Mouse (Mus musculus): ENCODE data around the gene Dnm1. TPM values are rescaled to one million over a fixed set of nuclear protein-coding genes. Genes with fewer than 3 reads are reported as not detected.

Dnm1 gene
- polyA plus RNA-seq, 1 experiment from 2014 or later, result 0.52 TPM

DNA sequence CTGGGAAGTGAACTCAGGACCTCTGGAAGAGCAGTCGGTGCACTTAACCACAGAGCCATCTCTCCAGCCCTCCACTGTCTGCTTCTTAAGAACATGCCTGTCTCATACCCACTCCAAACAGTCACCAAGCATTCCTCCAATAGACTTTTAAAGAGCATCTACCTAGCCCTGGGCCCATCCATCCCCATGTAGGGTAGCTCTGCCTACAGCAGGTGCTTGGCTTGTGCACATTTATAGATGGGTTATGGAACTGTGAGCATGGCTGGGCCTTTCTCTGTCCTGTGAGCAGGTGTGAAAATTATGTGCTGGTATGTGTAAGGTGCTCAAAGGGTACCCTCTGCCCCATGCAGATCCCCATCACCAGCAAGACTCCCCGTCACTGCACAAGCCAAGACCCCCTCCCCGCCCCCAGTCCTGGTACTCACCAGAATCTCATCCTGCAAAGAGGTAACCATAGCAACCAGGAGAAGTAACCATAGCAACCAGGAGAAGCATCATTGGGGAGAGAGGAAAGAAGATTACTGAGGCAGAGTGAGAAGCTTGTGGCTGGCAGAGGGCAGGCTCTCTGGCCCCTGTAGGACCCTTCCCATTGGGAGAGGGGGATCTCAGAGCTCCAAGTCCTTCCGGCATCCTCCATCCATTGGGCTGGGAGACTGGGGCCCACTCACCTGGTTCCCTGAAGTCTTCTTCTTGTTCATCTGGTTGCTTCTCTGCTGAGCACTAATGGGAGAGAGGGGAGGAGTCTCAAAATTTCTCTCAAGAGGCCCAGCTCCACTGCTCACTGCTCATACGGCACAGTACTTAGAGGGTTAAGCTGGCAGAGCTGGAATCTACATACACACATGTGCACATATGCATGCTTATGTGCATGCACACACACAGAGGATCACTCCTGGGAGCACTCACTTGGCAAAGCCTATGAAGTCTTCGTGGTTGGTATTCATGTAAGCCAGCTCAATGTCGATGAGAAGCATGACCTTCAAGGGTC is 30.1 kb downstream of the Dnm1 start:
- no peaks in the 10 kb centered on the region for H3K4me1 ChIP-seq (ENCODE audit: control insufficient read depth, low read depth, low read length)
- no peak overlapping the region for H3K4me2 ChIP-seq (ENCODE audit: low read depth, low read length)
- H3K4me3 ChIP-seq (ENCODE audit: low read depth, low read length), result no peak overlapping the region
- H3K9me3 ChIP-seq (replicated peaks; ENCODE audit: control insufficient read depth, low read length), result no peaks in the 10 kb centered on the region
- ATAC-seq (ENCODE audit: low read depth), result no peak
- no peak overlapping the region for H3K9ac ChIP-seq (ENCODE audit: low read depth, low read length)
- H3K36me3 ChIP-seq (ENCODE audit: control insufficient read depth, insufficient read depth), result no peaks in the 10 kb centered on the region
- H3K27me3 ChIP-seq (ENCODE audit: control insufficient read depth, insufficient read depth, low read depth, low read length), result peaks cover 10% of the 10 kb centered on the region
- 60% methylated on average over 7 of the region's 7 CpGs for WGBS (ENCODE audit: insufficient replicate concordance)
- H3K27ac ChIP-seq (ENCODE audit: low read length), result no peak overlapping the region

DNA sequence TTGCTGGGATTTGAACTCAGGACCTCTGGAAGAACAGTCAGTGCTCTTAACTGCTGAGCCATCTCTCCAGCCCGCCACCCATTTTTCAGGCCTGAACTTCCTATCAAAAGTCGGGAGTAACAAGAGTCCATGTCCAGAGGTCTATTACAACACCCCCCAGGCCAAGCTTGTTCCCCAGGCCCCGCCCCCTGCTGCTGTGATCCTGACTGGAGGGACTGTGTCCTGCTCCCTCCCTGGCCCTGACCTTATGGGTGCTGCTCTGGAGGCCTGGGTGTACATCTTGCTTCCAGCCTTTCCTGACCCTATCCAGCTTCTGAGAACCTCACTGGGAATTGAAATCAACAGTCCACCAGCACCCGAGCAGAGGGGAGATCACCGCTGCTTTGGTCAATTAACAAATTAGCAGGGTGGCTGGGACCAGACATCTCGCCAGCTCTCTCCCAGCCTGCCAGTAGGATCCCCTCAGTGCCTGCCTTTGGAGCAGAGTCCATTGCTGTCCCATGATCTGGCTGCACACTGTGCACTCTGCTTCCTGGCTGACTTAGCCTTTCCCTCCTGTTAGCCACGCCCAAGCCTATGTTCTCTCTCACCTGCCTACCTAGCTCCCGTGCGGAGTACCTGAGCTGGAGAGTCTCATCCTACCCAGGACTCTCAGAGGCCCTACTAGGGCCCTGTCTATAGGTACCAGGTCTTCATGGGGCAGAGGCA is 31.4 kb downstream of the Dnm1 start:
- Histone ChIP-seq H3K4me1 (ENCODE audit: control insufficient read depth, low read depth, low read length) (no peaks in the 10 kb centered on the region), H3K27me3 (ENCODE audit: control insufficient read depth, insufficient read depth, low read depth, low read length) (peaks cover 22% of the 10 kb centered on the region), H3K4me2 (ENCODE audit: low read depth, low read length) (no peak overlapping the region), H3K9me3 (replicated peaks; ENCODE audit: control insufficient read depth, low read length) (no peaks in the 10 kb centered on the region), H3K4me3 (ENCODE audit: low read depth, low read length) (no peak overlapping the region), H3K9ac (ENCODE audit: low read depth, low read length) (no peak overlapping the region), H3K36me3 (ENCODE audit: control insufficient read depth, insufficient read depth) (no peaks in the 10 kb centered on the region), H3K27ac (ENCODE audit: low read length) (no peak overlapping the region)
- ATAC-seq (ENCODE audit: low read depth), result 0 out of 2 replicates have a peak, but pooled peaks have one; percentile 26
- 49% methylated on average over 9 of the region's 9 CpGs for WGBS (ENCODE audit: insufficient replicate concordance)

DNA sequence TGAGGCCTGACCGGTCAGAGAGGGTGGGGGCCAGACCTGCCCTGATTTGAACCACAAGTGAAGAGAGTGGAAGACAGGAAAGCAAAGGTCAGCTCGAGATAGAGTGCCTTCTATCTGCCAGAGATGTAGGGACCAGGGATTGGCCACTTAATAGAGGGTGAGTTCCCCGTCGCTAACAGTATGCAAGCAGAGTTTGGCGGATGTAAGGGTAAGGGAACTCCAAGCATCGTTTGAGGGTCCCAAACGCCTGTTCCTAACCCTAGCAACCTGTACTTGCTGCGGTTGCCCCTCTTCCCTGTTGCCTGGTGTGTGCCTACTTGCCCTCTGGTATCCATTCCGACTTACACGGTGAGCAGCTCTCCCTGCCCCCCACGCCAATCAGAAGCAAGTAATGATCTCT is 32.4 kb downstream of the Dnm1 start:
- Histone ChIP-seq H3K36me3 (ENCODE audit: control insufficient read depth, insufficient read depth) (no peaks in the 10 kb centered on the region), H3K27me3 (ENCODE audit: control insufficient read depth, insufficient read depth, low read depth, low read length) (peaks cover 27% of the 10 kb centered on the region), H3K4me3 (ENCODE audit: low read depth, low read length) (no peak overlapping the region), H3K9me3 (replicated peaks; ENCODE audit: control insufficient read depth, low read length) (no peaks in the 10 kb centered on the region), H3K9ac (ENCODE audit: low read depth, low read length) (no peak overlapping the region), H3K4me2 (ENCODE audit: low read depth, low read length) (no peak overlapping the region), H3K4me1 (ENCODE audit: control insufficient read depth, low read depth, low read length) (no peaks in the 10 kb centered on the region), H3K27ac (ENCODE audit: low read length) (no peak overlapping the region)
- WGBS (ENCODE audit: insufficient replicate concordance), result 51% methylated on average over 11 of the region's 11 CpGs
- no peak for ATAC-seq (ENCODE audit: low read depth)

DNA sequence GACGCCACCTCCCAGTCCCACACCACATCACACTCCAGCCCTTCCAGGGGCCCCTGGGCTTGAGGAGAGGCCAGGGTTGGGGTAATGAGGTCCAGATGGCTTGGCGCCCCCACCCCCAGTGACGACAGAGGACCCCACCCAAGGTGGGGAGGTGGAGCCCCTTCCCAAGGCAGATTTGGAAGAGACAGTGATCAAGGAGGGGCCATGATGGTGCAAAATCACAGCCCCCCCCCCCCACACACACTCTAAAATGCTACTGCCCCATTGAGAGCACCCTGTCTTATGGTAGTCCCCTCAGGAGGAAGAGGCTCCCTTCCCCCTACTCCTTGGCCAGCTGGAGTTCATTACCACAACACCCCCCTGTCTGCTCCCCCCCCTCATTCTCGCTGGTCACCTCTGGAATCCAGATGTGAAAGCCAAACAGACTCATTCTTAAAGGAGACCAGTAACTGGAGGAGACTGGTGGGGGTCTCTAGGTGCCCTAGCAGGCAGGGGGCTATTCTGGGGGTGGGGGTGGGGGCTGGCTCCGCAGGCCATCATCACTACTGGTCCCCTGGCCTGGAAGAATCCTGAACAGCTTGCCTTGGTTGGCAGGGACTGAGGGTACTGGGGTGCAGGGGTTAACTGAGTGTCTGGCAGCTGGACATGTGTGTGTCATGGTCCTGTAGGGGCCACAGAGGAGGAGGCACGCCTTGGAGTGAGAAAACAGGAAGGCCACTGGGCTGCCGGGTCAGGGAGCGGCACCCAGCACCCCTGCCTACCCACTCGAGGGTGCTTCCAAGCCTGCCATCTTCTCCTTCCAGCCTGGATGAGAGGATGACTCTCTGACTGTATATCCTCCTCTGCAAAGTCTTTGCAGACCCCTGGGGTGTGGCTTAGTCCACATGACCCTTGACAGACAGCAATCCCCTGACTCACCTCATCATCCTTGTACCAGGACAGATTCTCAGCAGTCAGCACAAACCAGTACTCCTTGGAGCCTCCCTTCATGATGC is 33.3 kb downstream of the Dnm1 start:
- no peak overlapping the region for H3K27ac ChIP-seq (ENCODE audit: low read length)
- WGBS (ENCODE audit: insufficient replicate concordance), result 27% methylated on average over 9 of the region's 9 CpGs
- no peak overlapping the region for H3K4me3 ChIP-seq (ENCODE audit: low read depth, low read length)
- H3K9me3 ChIP-seq (replicated peaks; ENCODE audit: control insufficient read depth, low read length), result no peaks in the 10 kb centered on the region
- H3K9ac ChIP-seq (ENCODE audit: low read depth, low read length), result no peak overlapping the region
- H3K4me1 ChIP-seq (ENCODE audit: control insufficient read depth, low read depth, low read length), result no peaks in the 10 kb centered on the region
- no peak for ATAC-seq (ENCODE audit: low read depth)
- peaks cover 31% of the 10 kb centered on the region for H3K27me3 ChIP-seq (ENCODE audit: control insufficient read depth, insufficient read depth, low read depth, low read length)
- H3K4me2 ChIP-seq (ENCODE audit: low read depth, low read length), result no peak overlapping the region
- no peaks in the 10 kb centered on the region for H3K36me3 ChIP-seq (ENCODE audit: control insufficient read depth, insufficient read depth)

DNA sequence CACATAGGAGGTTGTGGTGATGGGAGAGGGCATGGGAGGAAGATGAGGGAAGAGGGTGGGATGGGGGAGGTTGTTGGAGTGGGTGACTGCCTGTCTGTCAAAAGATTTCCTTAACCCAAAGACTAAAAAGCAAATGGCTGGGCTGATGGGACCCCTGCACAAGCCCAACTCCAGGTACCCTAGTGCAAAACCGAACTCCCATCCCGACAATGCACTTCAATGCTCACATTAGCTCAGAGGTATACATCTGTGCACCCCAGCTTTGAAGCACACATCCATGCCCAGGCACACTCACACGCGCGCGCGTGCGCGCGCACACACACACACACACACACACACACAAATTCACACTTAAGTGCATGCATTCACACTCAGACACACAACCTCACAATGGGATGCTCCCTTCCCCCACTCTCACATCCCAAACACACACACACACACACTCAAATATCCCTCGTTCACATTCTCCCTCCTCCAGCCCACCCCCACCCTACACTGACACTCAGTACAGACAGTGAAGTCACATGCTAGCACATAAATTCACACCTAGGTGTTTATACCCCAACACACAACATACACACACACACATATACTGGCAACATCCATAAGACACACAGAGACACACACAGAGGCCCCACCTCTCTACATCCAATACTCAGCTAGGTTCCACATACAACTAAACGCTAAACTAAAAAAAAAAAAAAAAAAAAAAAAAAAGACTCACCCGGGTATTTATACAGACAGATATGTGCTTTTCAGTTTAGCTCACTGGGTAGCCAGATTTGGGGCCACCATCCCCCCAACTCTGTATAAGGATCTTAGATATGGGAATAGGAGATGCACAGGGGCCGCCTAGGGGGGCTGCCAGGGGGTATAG is 34.2 kb downstream of the Dnm1 start:
- H3K27ac ChIP-seq (ENCODE audit: low read length), result no peak overlapping the region
- H3K4me1 ChIP-seq (ENCODE audit: control insufficient read depth, low read depth, low read length), result no peaks in the 10 kb centered on the region
- ATAC-seq (ENCODE audit: low read depth), result no peak
- no peak overlapping the region for H3K4me3 ChIP-seq (ENCODE audit: low read depth, low read length)
- no peaks in the 10 kb centered on the region for H3K36me3 ChIP-seq (ENCODE audit: control insufficient read depth, insufficient read depth)
- H3K9me3 ChIP-seq (replicated peaks; ENCODE audit: control insufficient read depth, low read length), result no peaks in the 10 kb centered on the region
- peaks cover 31% of the 10 kb centered on the region for H3K27me3 ChIP-seq (ENCODE audit: control insufficient read depth, insufficient read depth, low read depth, low read length)
- H3K9ac ChIP-seq (ENCODE audit: low read depth, low read length), result 0 out of 2 replicates have a peak overlapping the region, but pooled peaks have one; percentile 15
- WGBS (ENCODE audit: insufficient replicate concordance), result 69% methylated on average over 14 of the region's 14 CpGs
- H3K4me2 ChIP-seq (ENCODE audit: low read depth, low read length), result no peak overlapping the region

DNA sequence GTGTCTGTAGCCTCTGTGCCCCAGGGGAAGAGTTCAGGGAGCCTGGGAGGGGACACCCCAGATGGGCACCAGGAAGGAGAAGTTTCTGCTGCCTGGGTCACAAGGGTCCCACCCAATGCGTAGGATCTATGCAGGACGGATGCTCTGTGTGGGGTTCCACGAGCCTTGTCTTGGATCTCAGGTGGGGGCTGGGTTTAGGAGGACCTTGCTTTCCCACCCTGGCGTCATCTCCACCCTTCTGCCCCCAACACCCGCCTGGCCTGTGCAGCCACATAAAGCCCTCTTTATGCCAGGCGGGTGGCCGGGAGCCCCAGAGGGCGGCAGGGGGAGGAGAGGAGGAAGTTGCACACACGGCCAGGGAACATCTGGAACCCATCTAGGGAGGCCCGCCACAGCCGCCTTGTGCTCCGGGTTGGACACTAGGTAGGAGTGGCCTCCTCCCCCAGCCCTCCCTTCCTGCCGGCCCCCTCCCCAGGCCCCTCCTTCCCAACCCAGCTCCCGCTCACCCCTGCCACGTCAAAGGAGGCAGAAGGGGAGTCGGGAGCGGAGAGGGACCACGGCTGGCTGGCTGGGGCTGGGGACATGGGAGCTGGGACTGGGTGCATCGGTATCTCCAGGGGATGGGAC is 35.2 kb downstream of the Dnm1 start:
- Histone ChIP-seq H3K36me3 (ENCODE audit: control insufficient read depth, insufficient read depth) (no peaks in the 10 kb centered on the region), H3K4me2 (ENCODE audit: low read depth, low read length) (peak overlapping the region; percentile 34; the same call in 1 of the 2 replicates), H3K27me3 (ENCODE audit: control insufficient read depth, insufficient read depth, low read depth, low read length) (peaks cover 35% of the 10 kb centered on the region), H3K9me3 (replicated peaks; ENCODE audit: control insufficient read depth, low read length) (no peaks in the 10 kb centered on the region), H3K4me3 (ENCODE audit: low read depth, low read length) (peak overlapping the region; percentile 15; the same call in 1 of the 2 replicates), H3K4me1 (ENCODE audit: control insufficient read depth, low read depth, low read length) (no peaks in the 10 kb centered on the region), H3K27ac (ENCODE audit: low read length) (no peak overlapping the region), H3K9ac (ENCODE audit: low read depth, low read length) (no peak overlapping the region)
- 15% methylated on average over 19 of the region's 19 CpGs for WGBS (ENCODE audit: insufficient replicate concordance)
- ATAC-seq (ENCODE audit: low read depth), result peak; percentile 40; the same call in 1 of the 2 replicates

DNA sequence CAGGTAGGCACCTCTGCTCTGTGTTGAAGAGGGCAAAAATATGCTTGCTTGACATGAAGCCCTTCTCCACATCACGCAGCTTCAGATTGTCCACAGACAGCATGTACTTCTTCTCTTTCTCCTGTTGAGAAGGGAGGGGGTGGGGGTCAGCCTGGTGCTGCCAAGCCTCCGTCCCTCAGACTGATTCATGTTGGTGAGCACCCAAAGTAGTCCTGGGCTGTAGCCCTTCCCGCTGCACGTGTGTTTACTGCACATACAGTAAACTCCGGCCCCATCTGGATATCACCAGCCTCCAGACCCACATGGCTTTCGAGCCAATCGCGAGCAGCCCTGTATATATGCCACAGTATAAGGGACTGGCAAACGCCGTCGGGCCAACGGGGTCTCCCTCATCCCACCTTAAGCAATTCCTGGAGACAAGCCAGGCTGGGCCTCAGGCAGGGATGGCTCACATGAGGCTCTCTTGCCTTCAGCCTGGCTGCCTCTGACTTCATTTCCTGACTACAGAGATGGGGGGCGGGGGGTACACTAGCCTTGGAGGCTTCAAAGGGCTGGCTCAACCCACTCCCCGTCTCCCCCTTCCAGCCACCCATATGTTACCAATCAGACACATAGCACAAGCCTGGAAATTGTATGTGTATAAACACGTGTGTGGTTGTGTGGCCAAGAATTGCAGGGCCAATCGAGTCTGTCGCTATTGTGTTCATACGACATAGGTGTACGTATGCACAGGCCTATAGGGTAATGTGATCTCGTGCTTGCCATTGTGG is 36.1 kb downstream of the Dnm1 start:
- Histone ChIP-seq H3K27ac (ENCODE audit: low read length) (no peak overlapping the region), H3K4me3 (ENCODE audit: low read depth, low read length) (no peak overlapping the region), H3K4me2 (ENCODE audit: low read depth, low read length) (no peak overlapping the region), H3K27me3 (ENCODE audit: control insufficient read depth, insufficient read depth, low read depth, low read length) (peaks cover 43% of the 10 kb centered on the region), H3K4me1 (ENCODE audit: control insufficient read depth, low read depth, low read length) (peaks cover 4% of the 10 kb centered on the region), H3K9ac (ENCODE audit: low read depth, low read length) (no peak overlapping the region), H3K36me3 (ENCODE audit: control insufficient read depth, insufficient read depth) (no peaks in the 10 kb centered on the region), H3K9me3 (replicated peaks; ENCODE audit: control insufficient read depth, low read length) (no peaks in the 10 kb centered on the region)
- WGBS (ENCODE audit: insufficient replicate concordance), result 67% methylated on average over 20 of the region's 20 CpGs
- ATAC-seq (ENCODE audit: low read depth), result no peak

All from liver, embryonic 16.5 days (tissue).